Mouse (Mus musculus): ENCODE results near the gene Ank.

DNA sequence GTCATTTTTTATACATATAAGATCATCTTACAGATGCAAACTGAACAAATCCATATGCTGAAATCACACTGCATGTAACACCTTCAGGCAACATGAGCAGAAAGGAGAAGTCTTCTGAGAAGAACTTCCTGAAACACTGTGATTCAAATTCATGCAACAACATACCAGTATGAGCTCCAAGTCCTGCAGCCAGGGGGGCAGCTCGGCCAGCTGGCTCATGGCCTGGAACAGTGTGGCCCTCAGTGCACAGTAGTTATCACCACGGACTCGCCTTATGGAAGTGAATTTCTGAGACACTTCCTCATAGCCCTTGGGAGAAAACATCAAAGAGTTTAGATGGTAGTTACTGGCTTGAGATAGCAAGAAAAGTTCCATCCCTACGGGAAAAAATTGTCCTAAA, 149.7 kb downstream of the Ank start:
- TF ChIP-seq POLR2A (IDR thresholded peaks at IDR 0.05; ENCODE audit: insufficient read depth, low read depth, low read length) = no peak
- no peak for TF ChIP-seq CTCF (IDR thresholded peaks at IDR 0.05; ENCODE audit: insufficient read depth, low read depth, low read length)

Data from olfactory bulb, adult 2 months (tissue).